Mouse (Mus musculus): ENCODE data around the gene Hcn2. TPM values are rescaled to one million over a fixed set of nuclear protein-coding genes. Genes with fewer than 3 reads are reported as not detected.
A peak's percentile ranks its signal among the peaks of the same experiment; 100 is the strongest.

Hcn2 gene
- polyA plus RNA-seq, 1 experiment from 2014 or later: 0.28 TPM

- Histone ChIP-seq H3K4me2 (ENCODE audit: low read length) (no peak overlapping the region), H3K27ac (no peak overlapping the region), H3K4me1 (replicated peaks; ENCODE audit: insufficient read depth, low read length) (peaks cover 1% of the 10 kb centered on the region; the same call in 1 of the 2 replicates), H3K4me3 (replicated peaks; ENCODE audit: low read depth, low read length) (no peak overlapping the region), H3K36me3 (ENCODE audit: insufficient read depth, low read length) (peaks cover 47% of the 10 kb centered on the region), H3K27me3 (ENCODE audit: insufficient read depth, low read length) (no peaks in the 10 kb centered on the region), H3K9me3 (replicated peaks; ENCODE audit: low read length) (no peaks in the 10 kb centered on the region), H3K9ac (ENCODE audit: low read depth, low read length) (no peak overlapping the region)
- TF ChIP-seq CTCF (IDR thresholded peaks at IDR 0.05; ENCODE audit: low read depth): no peak
- DNase-seq (ENCODE audit: low spot score) (no peak), ATAC-seq (replicated peaks; ENCODE audit: low FRiP score, low read depth) (no peak)
- WGBS: 91% methylated on average over 2 of the region's 2 CpGs
These were observed 30.2 kb upstream of the Hcn2 start for GRCm38 (mm10) chr10:79686219-79686618.

- H3K4me1 ChIP-seq (replicated peaks; ENCODE audit: insufficient read depth, low read length): no peaks in the 10 kb centered on the region; the same call in 1 of the 2 replicates
- no peaks in the 10 kb centered on the region for H3K27me3 ChIP-seq (ENCODE audit: insufficient read depth, low read length)
- H3K9me3 ChIP-seq (replicated peaks; ENCODE audit: low read length): no peaks in the 10 kb centered on the region
- H3K27ac ChIP-seq: no peak overlapping the region
- no peak overlapping the region for H3K4me3 ChIP-seq (replicated peaks; ENCODE audit: low read depth, low read length)
- TF ChIP-seq CTCF (IDR thresholded peaks at IDR 0.05; ENCODE audit: low read depth): no peak
- no peak overlapping the region for H3K4me2 ChIP-seq (ENCODE audit: low read length)
- H3K36me3 ChIP-seq (ENCODE audit: insufficient read depth, low read length): peaks cover 47% of the 10 kb centered on the region
- ATAC-seq (replicated peaks; ENCODE audit: low FRiP score, low read depth) (no peak), DNase-seq (ENCODE audit: low spot score) (no peak)
- WGBS: 94% methylated on average over 1 of the region's 1 CpGs
- H3K9ac ChIP-seq (ENCODE audit: low read depth, low read length): no peak overlapping the region
These were observed 29.7 kb upstream of the Hcn2 start for GRCm38 (mm10) chr10:79686691-79687090.

DNA sequence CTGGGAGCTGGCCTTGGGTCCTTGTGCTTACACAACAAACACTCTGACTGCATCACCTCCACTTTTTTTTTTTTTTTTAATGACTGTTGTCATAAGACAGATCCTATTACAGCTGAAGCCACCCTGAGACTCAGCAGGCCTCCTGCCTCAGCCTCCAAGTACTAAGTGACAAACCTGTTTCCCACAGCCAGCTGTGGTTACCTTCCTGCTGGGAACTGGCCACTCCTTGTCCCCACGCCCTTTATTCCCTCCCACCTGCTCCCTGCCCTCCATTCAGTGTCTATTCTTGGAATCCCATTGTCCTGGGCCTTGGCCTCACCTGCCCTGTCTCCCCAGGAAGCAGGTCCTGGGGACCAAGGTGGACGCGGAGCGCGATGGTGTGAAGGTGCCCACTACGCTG is 28.9 kb upstream of the Hcn2 start:
- Histone ChIP-seq H3K4me3 (replicated peaks; ENCODE audit: low read depth, low read length) (no peak overlapping the region), H3K27me3 (ENCODE audit: insufficient read depth, low read length) (no peaks in the 10 kb centered on the region), H3K4me2 (ENCODE audit: low read length) (no peak overlapping the region), H3K4me1 (replicated peaks; ENCODE audit: insufficient read depth, low read length) (no peaks in the 10 kb centered on the region; the same call in 1 of the 2 replicates), H3K9me3 (replicated peaks; ENCODE audit: low read length) (no peaks in the 10 kb centered on the region), H3K9ac (ENCODE audit: low read depth, low read length) (no peak overlapping the region), H3K27ac (no peak overlapping the region), H3K36me3 (ENCODE audit: insufficient read depth, low read length) (peaks cover 47% of the 10 kb centered on the region)
- WGBS: 93% methylated on average over 6 of the region's 6 CpGs
- ATAC-seq (replicated peaks; ENCODE audit: low FRiP score, low read depth) (no peak), DNase-seq (ENCODE audit: low spot score) (no peak)
- no peak for TF ChIP-seq CTCF (IDR thresholded peaks at IDR 0.05; ENCODE audit: low read depth)

DNA sequence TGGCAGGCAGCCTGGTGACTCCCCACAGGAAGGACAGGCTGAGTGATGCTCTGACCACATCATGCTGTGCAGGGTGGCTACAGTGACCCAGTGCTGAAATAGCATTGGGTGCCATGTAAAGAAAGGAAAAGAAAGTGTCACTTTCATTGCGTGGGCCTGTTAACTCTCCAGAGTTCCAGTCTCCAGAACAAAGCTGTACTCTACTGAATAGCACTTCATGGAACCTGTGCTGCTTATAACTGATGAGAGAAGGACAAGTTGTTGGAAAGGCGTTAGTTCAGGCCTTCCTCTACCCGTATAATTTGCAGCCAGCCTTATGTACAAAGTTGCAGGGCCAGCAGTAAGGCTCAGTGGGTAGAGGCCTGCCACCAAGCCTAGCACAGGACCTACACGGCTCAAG is 27.7 kb upstream of the Hcn2 start, which contains the start of gene Gzmm:
Gene Gzmm, plus strand, starts transcription at position 301 of the 400 bp plus-strand sequence.
- Histone ChIP-seq H3K27me3 (ENCODE audit: insufficient read depth, low read length) (no peaks in the 10 kb centered on the region), H3K27ac (no peak within 1 kb of the TSS), H3K4me1 (replicated peaks; ENCODE audit: insufficient read depth, low read length) (no peaks in the 10 kb centered on the region; the same call in 1 of the 2 replicates), H3K36me3 (ENCODE audit: insufficient read depth, low read length) (peaks cover 47% of the 10 kb centered on the region), H3K9ac (ENCODE audit: low read depth, low read length) (no peak within 1 kb of the TSS), H3K4me2 (ENCODE audit: low read length) (no peak within 1 kb of the TSS), H3K9me3 (replicated peaks; ENCODE audit: low read length) (no peaks in the 10 kb centered on the region), H3K4me3 (replicated peaks; ENCODE audit: low read depth, low read length) (no peak within 1 kb of the TSS)
- 76% methylated on average over 4 of the region's 4 CpGs for WGBS
- ATAC-seq (replicated peaks; ENCODE audit: low FRiP score, low read depth) (no peak), DNase-seq (ENCODE audit: low spot score) (no peak)
- no peak for TF ChIP-seq CTCF (IDR thresholded peaks at IDR 0.05; ENCODE audit: low read depth)

DNA sequence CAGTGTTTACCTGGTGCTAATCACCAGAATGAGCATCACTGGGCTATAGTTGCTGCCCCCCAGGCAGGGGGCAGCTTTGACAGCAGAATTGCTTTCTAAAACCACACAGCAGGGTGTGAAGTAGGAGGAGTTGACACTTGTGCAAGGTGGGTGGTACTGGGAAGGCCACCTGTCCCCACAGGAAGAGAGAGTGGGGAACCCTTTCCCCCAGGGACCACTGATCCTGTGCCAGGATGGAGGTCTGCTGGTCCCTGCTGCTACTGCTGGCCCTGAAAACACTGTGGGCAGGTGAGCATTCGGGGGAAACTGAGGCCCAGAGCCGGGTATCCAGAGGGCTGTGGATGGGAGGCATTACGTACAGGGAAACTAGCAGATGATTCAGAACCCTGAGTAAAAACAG is 27.3 kb upstream of the Hcn2 start:
- H3K9ac ChIP-seq (ENCODE audit: low read depth, low read length): no peak overlapping the region
- no peaks in the 10 kb centered on the region for H3K9me3 ChIP-seq (replicated peaks; ENCODE audit: low read length)
- no peak for TF ChIP-seq CTCF (IDR thresholded peaks at IDR 0.05; ENCODE audit: low read depth)
- ATAC-seq (replicated peaks; ENCODE audit: low FRiP score, low read depth) (no peak), DNase-seq (ENCODE audit: low spot score) (no peak)
- H3K27me3 ChIP-seq (ENCODE audit: insufficient read depth, low read length): no peaks in the 10 kb centered on the region
- no peaks in the 10 kb centered on the region; the same call in 1 of the 2 replicates for H3K4me1 ChIP-seq (replicated peaks; ENCODE audit: insufficient read depth, low read length)
- H3K4me2 ChIP-seq (ENCODE audit: low read length): no peak overlapping the region
- no peak overlapping the region for H3K4me3 ChIP-seq (replicated peaks; ENCODE audit: low read depth, low read length)
- WGBS: 91% methylated on average over 3 of the region's 3 CpGs
- peaks cover 47% of the 10 kb centered on the region for H3K36me3 ChIP-seq (ENCODE audit: insufficient read depth, low read length)
- no peak overlapping the region for H3K27ac ChIP-seq

GRCm38 (mm10) chr10:79691986-79692548 is 24.4 kb upstream of the Hcn2 start:
- no peaks in the 10 kb centered on the region for H3K9me3 ChIP-seq (replicated peaks; ENCODE audit: low read length)
- no peak for ATAC-seq (replicated peaks; ENCODE audit: low FRiP score, low read depth)
- DNase-seq (ENCODE audit: low spot score): no peak
- 98% methylated on average over 2 of the region's 2 CpGs for WGBS
- no peak overlapping the region for H3K27ac ChIP-seq
- TF ChIP-seq CTCF (IDR thresholded peaks at IDR 0.05; ENCODE audit: low read depth): peak; percentile 41; the same call in 1 of the 2 replicates
- no peak overlapping the region for H3K9ac ChIP-seq (ENCODE audit: low read depth, low read length)
- H3K4me1 ChIP-seq (replicated peaks; ENCODE audit: insufficient read depth, low read length): peaks cover 4% of the 10 kb centered on the region; the same call in 1 of the 2 replicates
- no peak overlapping the region for H3K4me3 ChIP-seq (replicated peaks; ENCODE audit: low read depth, low read length)
- no peaks in the 10 kb centered on the region for H3K27me3 ChIP-seq (ENCODE audit: insufficient read depth, low read length)
- H3K36me3 ChIP-seq (ENCODE audit: insufficient read depth, low read length): peaks cover 21% of the 10 kb centered on the region
- H3K4me2 ChIP-seq (ENCODE audit: low read length): no peak overlapping the region

Data from kidney, postnatal 0 days (tissue).